Mouse (Mus musculus) midbrain, embryonic 16.5 days (tissue): ENCODE measurements at regions not wholly inside any gene's neighbourhood (a gene's known extent, or its start where the extent isn't known, plus 50 kb on each side); places are given as distances from the start of the nearest gene placed in this dataset.
A peak's percentile ranks its signal among the peaks of the same experiment; 100 is the strongest.

Source experiments
- ATAC-seq: fragments of 200-750 bp; cut with Nextera tagmentation; 2 replicates; pipeline ENCODE4 v1.8.0; 2017; ENCODE audit warnings: moderate TSS enrichment
- H3K27ac ChIP-seq: fragments of 300-500 bp; sonication (generic); 2 replicates; pipeline ENCODE4 v1.5.1; 2014; ENCODE audit warnings: mild to moderate bottlenecking, low read length, mixed read lengths
- H3K27me3 ChIP-seq: fragments of 300-500 bp; sonication (generic); 2 replicates; pipeline ENCODE4 v1.6.1; 2014; ENCODE audit warnings: low read depth, low read length, mixed read lengths; ENCODE audit not compliant: control insufficient read depth, insufficient read depth
- H3K36me3 ChIP-seq: fragments of 300-500 bp; sonication (generic); 2 replicates; pipeline ENCODE4 v1.6.1; 2014; ENCODE audit warnings: mild to moderate bottlenecking, low read length, moderate library complexity, mixed read lengths; ENCODE audit not compliant: control insufficient read depth, insufficient read depth
- H3K4me1 ChIP-seq: fragments of 300-500 bp; sonication (generic); 2 replicates; pipeline ENCODE4 v1.6.1; 2014; ENCODE audit warnings: mild to moderate bottlenecking, low read length, mixed read lengths; ENCODE audit not compliant: control insufficient read depth, insufficient read depth
- H3K4me2 ChIP-seq: fragments of 300-500 bp; sonication (generic); 2 replicates; pipeline ENCODE4 v1.6.1; 2014; ENCODE audit warnings: mild to moderate bottlenecking, low read length, mixed read lengths
- H3K4me3 ChIP-seq: fragments of 300-500 bp; sonication (generic); 2 replicates; pipeline ENCODE4 v1.5.1; 2014; ENCODE audit warnings: low read depth, mild to moderate bottlenecking, low read length, moderate library complexity, mixed read lengths
- H3K9ac ChIP-seq: fragments of 300-500 bp; sonication (generic); 2 replicates; pipeline ENCODE4 v1.6.1; 2014; ENCODE audit warnings: low read depth, low read length, mixed read lengths
- H3K9me3 ChIP-seq: fragments of 300-500 bp; sonication (generic); replicated peaks from 2 replicates; pipeline ENCODE4 v1.6.1; 2014; ENCODE audit warnings: mild to moderate bottlenecking, low read length, mixed read lengths; ENCODE audit not compliant: control insufficient read depth, poor library complexity, severe bottlenecking
- WGBS: fragments of 180-500 bp; shearing (Covaris S2); extraction: QIAGEN DNeasy Blood & Tissue Kit; methylation state at CpG from one replicate; pipeline ENCODE4 v1.1.7; 2014; 5-methylcytosine and 5-hydroxymethylcytosine counted together

DNA sequence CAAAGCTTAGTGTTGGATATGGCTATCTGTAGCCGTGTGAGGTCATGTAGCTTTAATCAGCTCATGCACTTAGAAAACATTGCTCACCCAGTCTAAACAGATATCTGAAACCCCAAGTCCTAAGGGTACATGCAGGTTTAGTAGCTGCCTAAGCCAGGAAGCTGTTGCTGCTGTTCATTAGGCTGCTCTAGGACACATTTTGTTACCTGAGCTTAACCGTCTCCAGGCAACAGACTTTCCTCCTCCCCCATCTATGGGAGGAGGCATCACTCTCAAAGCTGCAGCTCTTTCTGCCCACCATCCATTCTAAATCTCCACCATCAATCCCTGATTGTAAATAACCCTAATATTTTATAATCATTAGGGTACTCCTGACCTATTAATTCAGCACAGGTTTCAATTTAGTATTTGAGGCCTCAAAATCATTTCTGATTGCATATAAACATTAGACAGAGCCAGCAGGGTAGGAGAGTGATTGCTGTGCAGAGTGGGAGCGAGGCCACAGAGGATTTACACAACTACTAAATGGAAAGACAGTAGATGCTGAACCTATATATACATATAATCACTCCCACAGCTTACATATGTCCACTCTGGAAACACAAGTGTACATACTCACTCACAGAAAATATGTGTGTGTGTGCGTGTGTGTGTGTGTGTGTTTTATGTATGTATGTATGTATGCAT, 118.9 kb upstream of the Tbl1x start:
- Histone ChIP-seq H3K4me2 (no peak overlapping the region), H3K9me3 (no peaks in the 10 kb centered on the region), H3K27me3 (no peaks in the 10 kb centered on the region), H3K9ac (no peak overlapping the region), H3K27ac (peak overlapping the region; percentile 67), H3K4me3 (no peak overlapping the region), H3K4me1 (0 out of 2 replicates have a peak, but pooled peaks cover 4% of the 10 kb centered on the region), H3K36me3 (no peaks in the 10 kb centered on the region)
- ATAC-seq = peak; percentile 88; the same call in 1 of the 2 replicates
- WGBS = 58% methylated on average over 4 of the region's 4 CpGs

DNA sequence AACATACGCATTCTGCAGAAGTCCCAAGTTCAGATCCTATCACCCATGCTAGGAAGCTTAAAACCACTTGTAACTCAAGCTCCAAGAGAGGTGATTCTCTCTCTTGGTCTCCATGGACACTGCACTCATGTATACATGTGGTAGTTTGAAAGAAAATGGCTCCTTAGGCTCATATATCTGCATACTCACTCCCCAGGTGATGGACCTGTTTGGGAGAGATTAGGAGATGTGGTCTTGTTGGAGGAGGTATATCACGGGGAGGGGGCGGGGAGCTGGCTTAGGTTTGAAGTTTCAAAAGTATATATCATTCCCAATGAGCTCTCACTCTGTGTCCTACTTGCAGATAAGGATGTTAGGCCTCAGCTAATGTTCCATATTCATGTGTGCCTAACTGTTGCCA, 103.9 kb upstream of the Tbl1x start:
- no peak overlapping the region for H3K9ac ChIP-seq
- no peak for ATAC-seq
- H3K36me3 ChIP-seq = no peaks in the 10 kb centered on the region
- H3K9me3 ChIP-seq = no peaks in the 10 kb centered on the region
- H3K4me1 ChIP-seq = no peaks in the 10 kb centered on the region
- no peak overlapping the region for H3K4me3 ChIP-seq
- 90% methylated on average over 3 of the region's 3 CpGs for WGBS
- H3K4me2 ChIP-seq = no peak overlapping the region
- H3K27me3 ChIP-seq = no peaks in the 10 kb centered on the region
- H3K27ac ChIP-seq = no peak overlapping the region

DNA sequence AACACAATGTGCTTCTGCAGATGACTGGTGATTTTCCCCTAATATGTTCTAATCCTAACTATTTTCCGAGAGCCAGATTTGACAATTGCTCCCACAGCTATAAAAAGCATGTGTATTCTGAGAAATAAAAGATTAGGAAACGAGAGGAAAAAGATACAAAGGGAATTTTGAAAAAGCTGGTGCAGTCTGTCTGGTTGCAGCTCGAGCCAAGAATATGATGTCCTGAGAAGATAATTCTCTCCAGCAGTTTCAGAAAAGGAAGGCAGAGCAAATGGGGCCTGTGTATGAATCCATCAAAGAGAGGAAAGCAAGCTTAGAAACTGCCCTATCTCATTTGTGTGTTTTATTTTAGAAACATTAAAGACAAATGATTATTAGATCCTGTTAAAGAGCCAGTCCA, 102.9 kb upstream of the Tbl1x start:
- Histone ChIP-seq H3K9ac (no peak overlapping the region), H3K4me1 (no peaks in the 10 kb centered on the region), H3K9me3 (no peaks in the 10 kb centered on the region), H3K27ac (no peak overlapping the region), H3K27me3 (no peaks in the 10 kb centered on the region), H3K4me3 (no peak overlapping the region), H3K36me3 (no peaks in the 10 kb centered on the region), H3K4me2 (no peak overlapping the region)
- WGBS = 58% methylated on average over 3 of the region's 3 CpGs
- ATAC-seq = no peak

DNA sequence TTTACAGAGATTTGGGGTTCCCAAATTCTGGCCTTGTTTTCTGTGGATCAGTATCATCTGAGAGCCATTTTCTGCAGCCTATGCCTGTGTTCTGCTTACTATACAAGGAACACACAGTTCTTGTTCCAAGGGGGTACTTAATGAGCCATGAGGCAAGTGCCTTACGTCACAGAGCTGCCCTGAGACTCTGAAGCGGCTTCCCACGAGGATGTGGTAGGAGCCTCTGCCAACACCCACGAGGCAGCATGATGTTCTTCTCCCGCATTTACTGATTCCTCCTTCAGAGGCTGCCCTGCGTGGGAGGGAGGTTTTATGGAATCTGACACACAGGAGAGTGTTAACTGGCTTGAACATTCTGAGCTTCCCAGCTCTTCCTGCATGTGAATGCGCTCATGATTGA, 101.4 kb upstream of the Tbl1x start:
- no peak for ATAC-seq
- Histone ChIP-seq H3K4me1 (no peaks in the 10 kb centered on the region), H3K36me3 (no peaks in the 10 kb centered on the region), H3K9ac (no peak overlapping the region), H3K9me3 (no peaks in the 10 kb centered on the region), H3K27ac (no peak overlapping the region), H3K27me3 (no peaks in the 10 kb centered on the region), H3K4me3 (no peak overlapping the region), H3K4me2 (no peak overlapping the region)
- WGBS = 65% methylated on average over 7 of the region's 7 CpGs

DNA sequence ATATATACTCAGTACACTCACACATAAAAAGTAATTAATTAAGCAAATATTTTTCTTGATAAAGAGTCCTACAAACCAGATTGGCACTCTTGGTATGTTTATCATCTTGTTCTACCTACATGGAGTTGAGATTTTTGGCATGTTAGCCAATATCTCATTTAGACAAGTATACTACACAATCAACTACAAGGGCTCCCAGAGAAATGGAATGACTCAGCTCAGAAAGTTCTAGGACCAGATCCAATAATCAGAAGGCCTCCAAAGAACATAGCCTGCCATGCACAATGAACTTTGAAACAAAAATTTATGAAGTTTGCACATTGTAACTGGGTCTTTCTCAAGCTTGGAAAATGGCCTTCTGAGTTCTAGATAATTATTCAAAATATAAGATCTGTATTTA, 100.0 kb upstream of the Tbl1x start:
- Histone ChIP-seq H3K36me3 (no peaks in the 10 kb centered on the region), H3K9me3 (no peaks in the 10 kb centered on the region), H3K4me3 (no peak overlapping the region), H3K27ac (no peak overlapping the region), H3K27me3 (no peaks in the 10 kb centered on the region), H3K4me2 (no peak overlapping the region), H3K9ac (no peak overlapping the region), H3K4me1 (no peaks in the 10 kb centered on the region)
- no peak for ATAC-seq

DNA sequence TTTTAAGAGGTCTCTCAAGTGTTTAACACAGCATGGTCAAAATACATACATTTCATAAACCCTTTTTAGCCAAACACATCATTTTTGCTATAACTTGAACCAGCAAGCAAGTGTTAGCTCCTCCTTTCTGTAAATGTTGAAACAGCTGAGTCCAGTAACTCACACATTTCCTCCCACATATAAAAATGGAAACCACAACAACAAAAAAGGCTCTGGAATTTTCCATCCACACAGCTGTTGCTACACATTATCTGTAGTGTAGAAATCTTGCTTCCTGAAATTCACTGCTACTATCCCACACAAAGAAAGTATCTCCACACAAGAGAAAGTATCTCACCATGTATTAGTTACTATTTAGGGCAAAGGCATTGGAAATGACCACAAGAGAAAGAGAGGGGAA, 96.7 kb upstream of the Tbl1x start:
- Histone ChIP-seq H3K27ac (no peak overlapping the region), H3K27me3 (no peaks in the 10 kb centered on the region), H3K4me2 (no peak overlapping the region), H3K9ac (no peak overlapping the region), H3K9me3 (no peaks in the 10 kb centered on the region), H3K36me3 (no peaks in the 10 kb centered on the region), H3K4me3 (no peak overlapping the region), H3K4me1 (no peaks in the 10 kb centered on the region)
- no peak for ATAC-seq

DNA sequence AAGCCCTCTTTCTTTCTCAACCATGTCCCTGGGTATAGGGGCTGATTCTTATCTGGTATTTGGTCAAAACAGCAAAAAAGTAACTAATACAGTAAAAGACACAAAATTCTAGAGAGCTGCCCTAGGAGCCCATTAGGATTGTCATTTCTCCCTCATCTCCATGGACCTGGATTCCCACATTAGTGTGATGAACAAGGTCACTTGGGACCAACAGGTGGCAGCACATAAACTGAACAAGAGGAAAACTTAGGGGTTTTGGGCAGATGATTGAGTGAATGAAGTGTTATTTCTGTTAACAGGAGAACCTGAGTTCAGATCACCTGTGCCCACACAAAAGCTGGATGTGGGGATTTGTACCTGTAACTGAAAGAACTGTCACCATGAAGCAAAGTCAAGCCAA, 93.0 kb upstream of the Tbl1x start:
- no peak for ATAC-seq
- H3K9ac ChIP-seq = no peak overlapping the region
- H3K36me3 ChIP-seq = no peaks in the 10 kb centered on the region
- no peaks in the 10 kb centered on the region for H3K27me3 ChIP-seq
- H3K9me3 ChIP-seq = no peaks in the 10 kb centered on the region
- no peak overlapping the region for H3K4me2 ChIP-seq
- H3K27ac ChIP-seq = no peak overlapping the region
- no peak overlapping the region for H3K4me3 ChIP-seq
- H3K4me1 ChIP-seq = no peaks in the 10 kb centered on the region

DNA sequence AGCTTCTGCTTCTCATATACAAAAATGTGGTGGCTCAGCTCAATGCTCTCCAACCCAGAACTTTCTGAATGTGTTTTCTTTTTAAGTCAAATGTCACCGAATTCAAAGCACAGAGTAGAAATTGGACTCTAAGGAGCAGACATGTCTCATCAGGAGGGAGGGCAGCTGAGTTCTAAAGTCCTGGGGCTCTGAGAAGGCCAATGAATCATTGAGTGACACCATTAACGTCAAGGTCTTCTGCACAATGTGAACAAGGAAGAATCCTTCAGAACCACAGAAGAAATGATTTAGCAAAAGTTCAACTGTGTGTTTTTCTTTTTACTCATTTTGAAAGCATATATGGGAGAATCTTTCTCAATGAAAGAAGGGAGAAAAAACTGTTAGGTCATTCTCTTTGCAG, 88.6 kb upstream of the Tbl1x start:
- 71% methylated on average over 2 of the region's 2 CpGs for WGBS
- ATAC-seq = no peak
- H3K4me2 ChIP-seq = no peak overlapping the region
- no peak overlapping the region for H3K4me3 ChIP-seq
- no peaks in the 10 kb centered on the region for H3K4me1 ChIP-seq
- H3K27me3 ChIP-seq = no peaks in the 10 kb centered on the region
- no peaks in the 10 kb centered on the region for H3K36me3 ChIP-seq
- H3K9me3 ChIP-seq = no peaks in the 10 kb centered on the region
- no peak overlapping the region for H3K27ac ChIP-seq
- no peak overlapping the region for H3K9ac ChIP-seq

DNA sequence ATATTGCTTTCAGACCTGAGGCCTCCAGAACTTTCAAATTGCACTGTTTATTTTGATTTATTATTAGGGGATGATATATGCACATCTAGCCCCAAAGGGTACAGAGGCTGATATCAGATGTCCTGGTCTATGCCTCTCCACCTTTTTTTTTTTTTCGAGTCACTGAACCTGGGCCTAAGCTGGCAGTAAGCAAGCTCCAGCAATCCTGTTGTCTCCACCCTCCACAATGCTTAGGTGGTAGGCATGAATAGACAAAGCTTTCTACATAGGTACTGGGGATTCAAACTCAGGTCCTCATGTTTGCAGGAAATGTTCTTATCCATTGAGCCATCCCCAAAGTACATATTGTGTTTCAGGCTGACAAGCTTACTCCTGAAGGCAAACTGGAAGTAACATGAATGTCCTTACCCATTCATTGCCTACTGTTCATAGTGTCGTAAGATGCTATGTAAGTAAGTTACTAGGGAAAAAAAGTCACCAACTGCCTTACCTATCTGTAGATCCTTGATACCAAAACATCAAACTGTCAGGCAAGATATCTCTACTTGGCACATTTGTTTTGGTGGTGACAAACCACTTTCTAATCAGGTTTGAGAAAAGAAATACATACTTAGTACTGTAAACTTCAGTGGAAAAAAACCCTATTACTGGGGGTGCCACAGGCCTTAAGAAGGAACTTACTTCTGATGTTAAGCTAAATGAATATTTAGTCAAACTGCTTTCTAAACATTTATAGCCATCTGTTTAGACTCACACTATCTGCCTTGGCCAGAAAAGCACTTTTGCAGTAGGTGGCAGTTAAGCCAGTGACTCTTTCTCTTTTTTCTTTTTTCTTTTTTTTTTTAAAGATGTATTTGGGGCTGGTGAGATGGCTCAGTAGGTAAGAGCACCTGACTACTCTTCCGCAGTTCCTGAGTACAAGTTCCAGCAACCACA, 85.8 kb upstream of the Tbl1x start:
- no peak overlapping the region for H3K27ac ChIP-seq
- no peaks in the 10 kb centered on the region for H3K4me1 ChIP-seq
- no peaks in the 10 kb centered on the region for H3K27me3 ChIP-seq
- no peak overlapping the region for H3K4me3 ChIP-seq
- H3K9me3 ChIP-seq = no peaks in the 10 kb centered on the region
- no peaks in the 10 kb centered on the region for H3K36me3 ChIP-seq
- H3K4me2 ChIP-seq = no peak overlapping the region
- WGBS = 92% methylated on average over 3 of the region's 3 CpGs
- H3K9ac ChIP-seq = no peak overlapping the region
- ATAC-seq = no peak
